Mouse (Mus musculus): Measurements from ENCODE around the gene Ccdc163.

The Ccdc163 gene

GRCm38 (mm10) chr4:116781366-116781765, 73.1 kb downstream of the Ccdc163 start:
- no peak for DNase-seq

DNA sequence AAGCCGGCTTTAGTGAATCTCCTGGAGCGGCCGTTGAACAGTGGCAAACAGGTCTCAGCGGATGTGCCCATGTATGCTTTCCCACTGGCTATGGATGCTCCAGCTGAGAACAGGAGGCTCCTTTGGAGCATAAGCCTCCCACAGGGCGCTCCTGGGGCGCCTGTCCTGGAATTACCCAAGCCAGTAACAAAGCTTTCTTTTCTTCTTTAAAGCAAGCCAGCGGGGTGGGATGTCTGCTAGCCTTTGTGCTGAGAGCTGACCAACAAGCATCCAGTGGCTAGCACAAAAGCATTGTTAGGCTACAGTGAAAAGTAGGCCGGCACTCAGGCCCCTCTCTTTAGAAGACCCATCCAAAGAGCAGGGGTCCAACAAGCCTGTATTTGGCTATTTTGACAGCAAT, 73.9 kb downstream of the Ccdc163 start:
- DNase-seq: peak in 1 of 2 experiments; percentile 21

GRCm38 (mm10) chr4:116786587-116786986, 78.3 kb downstream of the Ccdc163 start:
- no peak for DNase-seq

GRCm38 (mm10) chr4:116787985-116788760, 79.9 kb downstream of the Ccdc163 start:
- no peak for DNase-seq

DNA sequence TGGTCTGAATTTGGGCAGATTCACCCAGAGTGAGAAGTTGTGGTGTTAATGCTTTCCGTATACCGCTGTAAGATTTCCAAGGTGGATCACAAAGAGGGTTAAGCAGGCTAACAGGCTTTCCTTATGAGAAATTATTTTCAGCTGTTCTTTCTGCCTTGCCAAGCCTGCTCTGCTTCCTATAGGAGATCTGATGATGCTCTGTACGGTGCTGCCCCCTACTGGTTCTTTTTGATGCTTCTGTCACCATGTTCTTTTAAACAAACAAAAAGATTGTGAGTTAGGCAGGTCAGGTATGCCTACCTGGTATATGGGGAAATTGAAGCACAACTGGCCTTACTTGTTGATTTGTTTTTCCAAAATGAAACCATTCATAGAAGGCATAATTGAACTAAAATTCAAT, 80.6 kb downstream of the Ccdc163 start:
- DNase-seq: peak; percentile 91 to 95

GRCm38 (mm10) chr4:116792453-116792852, 84.1 kb downstream of the Ccdc163 start:
- DNase-seq: no peak

- DNase-seq: no peak
Measured at GRCm38 (mm10) chr4:116794273-116794672, 86.0 kb downstream of the Ccdc163 start.

- no peak for DNase-seq
Measured at GRCm38 (mm10) chr4:116796442-116797110, 88.3 kb downstream of the Ccdc163 start.

DNA sequence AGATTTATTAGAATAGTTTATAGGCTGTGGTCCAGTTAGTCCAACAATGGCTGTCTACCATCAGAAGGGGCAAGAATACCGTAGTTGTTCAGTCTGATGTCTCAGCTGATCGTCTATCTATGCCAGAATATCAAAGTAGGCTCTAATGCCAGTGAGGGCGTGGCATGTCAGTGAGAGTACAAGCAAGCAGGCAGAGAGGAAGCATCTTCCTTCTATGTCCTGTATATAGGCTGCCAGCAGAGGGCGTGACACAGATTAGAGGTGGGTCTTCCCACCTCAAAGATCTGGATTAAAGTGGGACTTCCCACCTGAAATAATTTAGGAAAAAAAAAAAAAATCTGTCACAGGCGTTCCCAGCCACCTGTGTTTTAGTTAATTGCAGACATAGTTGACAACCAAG, 91.6 kb downstream of the Ccdc163 start:
- DNase-seq: peak; percentile 47 to 53

Data from cerebellum, postnatal 10 days (tissue).